Comparison of ENCODE assay signal across 13 mouse cellular contexts in genomic region chr13:113846413-113846812, GRCm38 (mm10).
"Had no signal": no experiment of that assay in that cellular context is flagged by ENCODE, and none has a peak within 500 bp of the region (broad histone marks: within the 10 kb centered on the region; RNA-seq: fewer than 3 reads in every experiment).

No protein-coding gene starts in this region.

- H3K9ac ChIP-seq: liver, embryonic 15.5 days; midbrain, embryonic 15.5 days; neural tube, embryonic 15.5 days had no signal

- H3K27ac ChIP-seq: left cerebral cortex, adult 2 months; liver, embryonic 15.5 days; midbrain, embryonic 15.5 days; neural tube, embryonic 15.5 days; stomach, postnatal 0 days had no signal

- H3K27me3 ChIP-seq: liver, embryonic 15.5 days; midbrain, embryonic 15.5 days; neural tube, embryonic 15.5 days had no signal

- H3K9me3 ChIP-seq: liver, embryonic 15.5 days; midbrain, embryonic 15.5 days; neural tube, embryonic 15.5 days had no signal

- H3K4me1 ChIP-seq: midbrain, embryonic 15.5 days; neural tube, embryonic 15.5 days had no signal

- H3K4me2 ChIP-seq: liver, embryonic 15.5 days; midbrain, embryonic 15.5 days; neural tube, embryonic 15.5 days had no signal

- ATAC-seq: intestine, postnatal 0 days; lung, postnatal 0 days; midbrain, embryonic 15.5 days had no signal

- H3K36me3 ChIP-seq: liver, embryonic 15.5 days; midbrain, embryonic 15.5 days; neural tube, embryonic 15.5 days had no signal

- DNase-seq: kidney, adult 8-10 months; kidney, postnatal 10 days; liver; lung, adult 2 months; lung, postnatal 36 days; right cerebral cortex, adult 18-20 months had no signal

- H3K4me3 ChIP-seq: left cerebral cortex, adult 2 months; liver, embryonic 15.5 days; midbrain, embryonic 15.5 days; neural tube, embryonic 15.5 days had no signal
